10 mouse cellular contexts compared by ENCODE assay signal in genomic region chr9:110682255-110682654, GRCm38 (mm10). TPM values are rescaled to one million over a fixed set of nuclear protein-coding genes. Genes with fewer than 3 reads are reported as not detected.
DNase-seq lines count a peak whose midpoint lies in the region; ATAC-seq lines count a peak whose summit lies in the region.
"Had no signal": no experiment of that assay in that cellular context is flagged by ENCODE, and none has a peak within 500 bp of the region (broad histone marks: within the 10 kb centered on the region; RNA-seq: fewer than 3 reads in every experiment).

No protein-coding gene starts in this region.

- no peak overlapping the region for H3K4me2 ChIP-seq in neural tube, embryonic 11.5 days (ENCODE audit: low read depth)

- DNase-seq in embryo, embryonic 10.5 days (ENCODE audit: low spot score), result peak; percentile 19
- DNase-seq in embryo, embryonic 10 days (ENCODE audit: low spot score), result no peak
- no peak for DNase-seq in neural tube, embryonic 11.5 days (ENCODE audit: low spot score)
- DNase-seq in neural tube, embryonic 10.5 days (ENCODE audit: extremely low spot score, low spot score), result no peak
- peak; percentile 81 to 86 for DNase-seq in kidney, postnatal 36 days
- DNase-seq in left cerebral cortex, postnatal 10 days (ENCODE audit: extremely low spot score in 1 of 2, low spot score in 2 of 2), result no peak
- DNase-seq in spleen, postnatal 36 days (ENCODE audit: low spot score in 2 of 2), result no peak
- DNase-seq in spleen, adult 18-20 months, result no peak
- DNase-seq: cerebellum, adult 11 months; heart, postnatal 10 days had no signal

- peak overlapping the region; percentile 54 for H3K27ac ChIP-seq in neural tube, embryonic 11.5 days (ENCODE audit: low read depth, low read length)

- no peaks in the 10 kb centered on the region for H3K36me3 ChIP-seq in neural tube, embryonic 11.5 days (ENCODE audit: control insufficient read depth, insufficient read depth, low read length)

- 50% methylated on average over 5 of the region's 5 CpGs for WGBS in neural tube, embryonic 11.5 days

- no peaks in the 10 kb centered on the region for H3K9me3 ChIP-seq in neural tube, embryonic 11.5 days (ENCODE audit: control insufficient read depth, low read length)

- H3K4me1 ChIP-seq in neural tube, embryonic 11.5 days (ENCODE audit: control insufficient read depth, insufficient read depth, low read length), result peaks cover 6% of the 10 kb centered on the region; the same call in 1 of the 2 replicates

- intact Hi-C loops in left cerebral cortex, postnatal 10 days (cut with DNase I), result no loop called here

- no peak overlapping the region for H3K4me3 ChIP-seq in neural tube, embryonic 11.5 days (ENCODE audit: low read depth, low read length)

- ATAC-seq in neural tube, embryonic 11.5 days (ENCODE audit: insufficient read depth, low FRiP score, low TSS enrichment), result no peak

- H3K9ac ChIP-seq in neural tube, embryonic 11.5 days (ENCODE audit: low read length), result no peak overlapping the region

- H3K27me3 ChIP-seq in neural tube, embryonic 11.5 days (ENCODE audit: control insufficient read depth, insufficient read depth, low read length), result no peaks in the 10 kb centered on the region

RNA-seq across cellular contexts. Expression of gene Ccdc12, which starts 26.0 kb away (rescaled TPM):
- 131 and 134 TPM in 2 replicates for polyA plus RNA-seq in neural tube, embryonic 11.5 days (2014; fragmentation: Nextera tagmentation; extraction: Ambion mirVana)
- 10 to 100 TPM; 43.6 to 44.0 TPM for total RNA-seq in left cerebral cortex, postnatal 10 days (2021)

RNA-seq across cellular contexts. Expression of gene Nbeal2, which starts 28.3 kb away (rescaled TPM):
- 0.87 and 1.1 TPM in 2 replicates for polyA plus RNA-seq in neural tube, embryonic 11.5 days (2014; fragmentation: Nextera tagmentation; extraction: Ambion mirVana)
- total RNA-seq in left cerebral cortex, postnatal 10 days (2021), result 10 to 100 TPM; 12.6 to 12.7 TPM

RNA-seq across cellular contexts. Expression of gene Nradd, which starts 58.0 kb away (rescaled TPM):
- polyA plus RNA-seq in neural tube, embryonic 11.5 days (2014; fragmentation: Nextera tagmentation; extraction: Ambion mirVana), result 23.4 and 24.3 TPM in 2 replicates
- total RNA-seq in left cerebral cortex, postnatal 10 days (2021), result 1 to 10 TPM; 1.0 to 2.0 TPM

RNA-seq across cellular contexts. Expression of gene Myl3, which starts 59.4 kb away (rescaled TPM):
- 2.9 and 5.3 TPM in 2 replicates for polyA plus RNA-seq in neural tube, embryonic 11.5 days (2014; fragmentation: Nextera tagmentation; extraction: Ambion mirVana)
- total RNA-seq in left cerebral cortex, postnatal 10 days (2021), result under 1 TPM; 0.39 to 0.56 TPM

Comparison
In these comparisons a context has a peak if more than half of its experiments do, and no peak if none do; other contexts are left out.
1. DNase-seq: peak in embryo, embryonic 10.5 days (single experiment) and kidney, postnatal 36 days (2 of 2); none in embryo, embryonic 10 days (single experiment), neural tube, embryonic 11.5 days (single experiment), neural tube, embryonic 10.5 days (single experiment), left cerebral cortex, postnatal 10 days (0 of 2), spleen, postnatal 36 days (0 of 2) and spleen, adult 18-20 months (0 of 2).